Mouse (Mus musculus) lung, postnatal 0 days (tissue): Measurements from ENCODE around the gene Lyrm7.

ENCODE experiments used
- CTCF ChIP-seq: IDR thresholded peaks from 2 replicates; pipeline ENCODE4 v1.5.1; 2016; ENCODE audit warnings: antibody characterized with exemption, mild to moderate bottlenecking
- EP300 ChIP-seq: IDR thresholded peaks from 2 replicates; pipeline ENCODE4 v1.6.1; 2016; ENCODE audit warnings: antibody characterized with exemption, mild to moderate bottlenecking, control low read depth

DNA sequence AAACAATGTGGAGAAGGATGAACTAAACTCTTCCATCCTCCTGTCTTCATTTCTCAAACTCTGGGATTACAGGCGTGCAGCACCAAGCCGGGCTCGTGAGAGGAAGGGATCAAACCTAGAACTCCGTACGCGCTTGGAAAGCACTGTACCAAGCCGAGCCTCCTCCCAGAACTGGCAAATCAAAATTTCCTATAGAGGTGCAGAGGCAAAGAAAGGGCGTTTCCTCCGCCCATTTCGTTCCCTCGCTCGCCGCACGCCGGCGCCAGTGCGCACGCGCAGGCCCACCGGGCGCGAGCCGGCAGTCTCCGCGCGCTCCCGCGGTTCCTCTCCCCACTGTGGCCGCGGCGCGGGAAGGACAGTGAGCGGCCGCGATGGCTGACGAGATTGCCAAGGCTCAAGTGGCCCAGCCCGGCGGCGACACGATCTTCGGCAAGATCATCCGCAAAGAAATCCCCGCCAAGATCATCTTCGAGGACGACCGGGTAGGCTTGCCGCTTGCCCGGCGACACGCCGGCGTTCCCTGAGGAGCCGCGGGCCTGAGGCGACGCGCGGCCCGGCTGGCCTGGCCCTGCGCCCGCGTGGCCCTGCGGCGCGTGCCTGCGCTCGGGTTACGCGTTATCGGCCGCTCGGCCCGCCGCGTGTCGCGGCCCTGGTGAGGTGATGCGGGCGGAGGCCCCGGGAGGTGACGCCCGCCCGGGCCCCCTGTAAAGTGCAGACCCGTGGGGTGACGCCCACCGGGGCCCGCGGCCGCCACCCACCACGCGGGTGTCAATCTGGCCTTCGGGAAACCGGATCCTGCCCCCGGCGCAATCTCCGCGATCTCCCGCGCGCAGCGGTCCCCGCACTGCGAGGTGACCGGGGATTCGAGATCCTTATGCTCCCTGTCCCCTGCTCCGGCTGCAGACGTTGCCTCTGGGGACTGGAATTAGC lies 5.7 kb upstream of the Lyrm7 start, which contains the start of gene Hint1:
- TF ChIP-seq CTCF, result peak; percentile 62
- no peak for TF ChIP-seq EP300
